Mouse (Mus musculus): ENCODE results near the gene Atf7ip. TPM values are rescaled to one million over a fixed set of nuclear protein-coding genes. Genes with fewer than 3 reads are reported as not detected.
"Not testable (repeated sequence)": the region's sequence is repeated elsewhere in the genome, so short reads cannot be mapped to it uniquely, and the experiment has no call there.

Gene Atf7ip
- polyA plus RNA-seq (2017; shearing (Covaris generic)): 10 to 100 TPM; 72.8 to 79.5 TPM

DNA sequence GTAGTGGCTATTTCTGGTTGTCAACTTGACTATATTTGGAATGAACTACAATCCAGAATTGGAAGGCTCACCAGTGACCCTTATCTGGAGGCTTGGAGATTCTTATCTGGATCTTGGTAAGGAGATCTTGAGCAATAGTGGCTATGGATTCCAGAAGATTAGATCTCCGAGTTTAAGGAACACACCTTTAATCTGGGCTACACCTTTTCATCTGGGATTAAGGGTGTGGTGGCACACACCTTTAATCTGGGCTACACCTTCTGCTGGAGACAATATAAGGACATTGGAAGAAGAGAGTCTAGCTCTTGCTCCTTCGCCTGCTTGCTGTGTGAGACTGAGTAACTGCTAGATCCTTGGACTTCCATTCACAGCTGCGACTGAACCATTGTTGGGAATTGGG, at the start of gene Atf7ip:
Gene Atf7ip, plus strand, starts transcription at position 301 of the 400 bp plus-strand sequence.
- ATAC-seq: not testable (repeated sequence)

DNA sequence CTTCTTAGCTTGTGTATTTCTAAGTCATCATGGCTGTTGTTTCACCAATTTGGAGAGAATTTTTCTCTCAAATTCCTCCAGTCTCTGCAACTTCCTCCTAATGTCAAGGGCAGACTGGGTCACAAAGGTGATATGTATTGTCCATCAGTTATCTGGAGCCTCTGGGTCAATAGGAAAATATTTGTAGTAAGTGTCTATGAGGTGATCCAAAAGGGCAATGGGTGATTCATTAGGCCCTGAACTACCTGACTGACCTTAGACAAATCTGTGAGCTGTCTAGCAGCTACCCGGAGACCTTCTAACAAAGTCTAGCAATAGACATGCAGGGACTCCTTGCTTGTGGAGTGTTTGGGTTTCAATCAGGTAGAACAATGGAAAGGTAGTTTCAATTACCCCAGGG, 49.7 kb upstream of the Atf7ip start:
- ATAC-seq: no peak

DNA sequence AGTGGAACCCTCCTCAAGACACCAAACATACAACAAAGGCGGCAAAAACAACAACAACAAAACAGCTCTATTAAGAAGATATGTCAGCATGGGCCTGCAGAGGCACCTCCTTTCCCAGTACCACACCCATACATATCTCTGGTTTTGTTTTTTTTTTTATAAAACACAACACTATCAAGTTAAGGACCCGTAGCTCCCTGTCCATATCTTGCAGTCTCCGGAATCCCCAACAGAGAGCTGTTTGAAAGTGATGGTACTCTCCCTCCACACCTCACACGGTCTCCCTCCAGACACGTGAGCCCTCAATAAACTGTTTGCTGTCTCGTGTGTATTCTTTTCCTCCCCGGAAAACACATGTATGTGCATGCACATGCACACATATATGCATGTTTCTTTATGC, 46.8 kb upstream of the Atf7ip start:
- no peak for ATAC-seq

DNA sequence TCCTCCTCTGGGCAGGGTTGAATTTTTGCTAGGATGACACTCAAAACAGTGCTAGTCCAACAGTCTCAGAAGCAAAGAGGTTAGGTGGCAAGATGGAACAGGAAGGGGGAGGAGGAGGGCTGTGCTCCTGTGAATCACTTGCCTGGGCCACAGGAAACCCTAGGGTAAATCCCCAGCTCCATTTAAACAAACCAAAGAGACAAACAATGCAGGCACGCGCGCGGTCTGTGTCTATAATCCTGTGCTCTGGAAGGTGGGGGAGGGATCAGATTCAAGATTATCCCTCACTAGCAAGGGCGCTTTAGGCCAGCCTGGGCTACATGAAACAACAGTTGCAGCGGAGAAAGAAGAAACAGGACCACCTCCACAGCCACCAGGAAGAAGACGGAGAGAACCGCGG, 42.5 kb upstream of the Atf7ip start:
- ATAC-seq: peak; percentile 76

DNA sequence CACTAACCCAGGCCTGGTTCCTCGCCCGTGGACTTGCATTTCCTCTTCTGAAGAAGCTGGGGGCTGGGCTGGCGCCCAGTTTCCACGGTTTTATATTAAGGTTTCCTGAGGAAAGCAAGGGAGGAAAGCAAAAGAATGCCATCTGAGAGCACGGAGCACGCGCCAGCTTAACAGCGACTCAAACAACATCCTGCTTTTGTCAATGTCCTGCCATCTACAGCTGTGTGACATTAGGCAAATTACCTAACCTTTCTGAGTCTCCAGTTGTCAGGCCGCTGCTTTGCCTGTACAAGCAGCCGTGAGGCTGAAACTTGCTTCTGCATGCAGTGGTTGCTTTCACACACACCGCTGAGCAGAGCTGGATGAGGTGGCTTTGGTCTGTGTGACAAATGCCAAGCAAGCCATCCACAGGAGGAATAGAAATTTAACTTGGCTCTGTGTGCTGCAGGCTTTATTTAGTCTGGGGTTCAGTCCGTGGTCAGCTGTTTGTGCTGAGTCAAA, 41.8 kb upstream of the Atf7ip start:
- peak; percentile 41 for ATAC-seq

DNA sequence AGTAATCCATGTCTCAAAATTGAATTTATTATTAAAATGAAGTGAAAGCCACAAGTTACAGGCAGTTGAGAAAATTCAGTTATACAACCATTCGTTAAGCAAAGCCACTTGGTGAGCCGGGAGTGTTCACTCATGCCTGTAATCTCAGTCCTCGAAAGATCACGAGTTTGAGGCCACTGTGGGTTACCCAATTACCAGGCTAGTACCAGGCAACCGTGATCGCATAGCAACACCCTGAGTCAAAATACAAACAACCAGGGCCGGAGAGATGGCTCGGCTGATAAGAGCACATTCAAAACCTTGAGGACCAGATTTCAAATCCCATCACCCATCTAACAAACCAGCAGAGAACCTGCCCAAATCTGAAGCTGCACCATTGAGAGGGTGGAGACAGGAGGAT, 40.9 kb upstream of the Atf7ip start:
- no peak for ATAC-seq

DNA sequence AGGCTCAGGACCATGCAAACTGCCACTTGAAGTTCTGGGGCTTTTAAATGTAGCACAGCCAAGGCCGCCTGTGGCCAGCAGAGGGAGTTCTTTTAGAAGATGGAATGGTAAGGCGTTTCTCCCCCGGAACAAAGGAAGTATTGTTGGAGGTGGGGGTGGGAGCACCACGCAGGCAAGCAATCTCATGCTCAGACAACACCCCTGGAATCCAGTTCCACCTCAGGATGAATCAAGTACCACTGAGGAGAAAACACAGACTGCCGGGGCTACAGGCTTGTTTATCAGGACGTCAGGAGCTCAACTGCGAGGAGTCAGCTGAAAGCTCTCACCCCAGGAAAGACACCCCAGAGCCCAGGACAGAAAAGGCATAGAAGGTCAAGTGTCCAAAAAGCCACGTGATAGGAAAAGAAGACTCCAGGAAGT, 40.0 kb upstream of the Atf7ip start:
- no peak for ATAC-seq

DNA sequence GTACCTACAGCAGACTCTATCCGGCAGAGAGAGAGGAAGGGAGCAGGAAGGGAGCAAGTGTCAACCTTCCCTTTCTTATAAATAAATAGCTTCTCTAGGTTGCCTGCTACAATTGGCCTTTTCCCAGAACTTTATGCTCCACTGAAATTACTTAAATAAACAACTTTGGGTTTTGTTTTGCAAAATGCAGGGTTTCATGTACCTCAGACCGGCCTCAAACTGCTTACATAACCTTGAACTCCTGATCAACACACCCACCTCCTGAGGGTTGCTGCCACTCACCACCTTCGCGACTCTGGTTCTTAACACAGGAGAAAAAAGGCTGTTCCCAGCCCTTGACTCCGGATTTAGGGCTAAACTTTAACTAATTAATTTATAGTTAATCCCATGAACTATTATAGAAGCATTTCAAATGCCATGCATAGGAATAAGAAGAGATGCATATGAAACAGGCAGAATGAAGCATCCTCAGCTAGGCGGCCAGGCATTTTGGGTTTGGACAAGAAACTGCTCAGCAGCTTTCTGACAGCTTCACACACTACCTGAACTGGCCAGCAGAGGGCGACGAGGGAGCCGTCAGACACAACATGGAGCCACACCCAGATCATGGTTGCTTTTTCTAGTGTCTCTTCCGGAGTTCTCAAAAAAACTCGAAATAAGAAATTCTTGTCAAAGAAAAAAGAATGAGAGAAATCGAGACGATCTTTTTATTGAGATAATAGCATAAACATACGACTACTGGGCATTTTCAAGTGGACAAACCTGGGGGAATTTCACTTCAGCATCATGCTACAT, 38.8 kb upstream of the Atf7ip start:
- ATAC-seq: no peak

DNA sequence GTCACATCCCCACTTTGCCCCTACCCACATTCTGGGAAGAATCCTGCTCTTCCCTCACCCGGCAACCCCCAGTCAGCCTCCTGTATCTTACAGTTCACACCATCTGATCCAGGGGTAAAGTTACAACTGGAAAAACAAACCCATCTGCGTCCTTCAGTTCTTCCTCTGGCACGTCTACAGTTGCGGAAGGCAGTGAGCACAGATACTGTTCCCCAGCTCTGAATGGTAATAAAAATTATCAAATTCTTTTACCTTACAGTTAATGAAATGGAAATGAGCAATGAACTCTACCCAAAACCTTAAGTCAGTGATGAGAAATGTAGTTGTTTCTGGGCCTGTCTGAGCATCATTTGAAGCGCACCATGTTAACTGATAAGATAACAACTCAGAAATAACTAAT, 38.1 kb upstream of the Atf7ip start:
- no peak for ATAC-seq

DNA sequence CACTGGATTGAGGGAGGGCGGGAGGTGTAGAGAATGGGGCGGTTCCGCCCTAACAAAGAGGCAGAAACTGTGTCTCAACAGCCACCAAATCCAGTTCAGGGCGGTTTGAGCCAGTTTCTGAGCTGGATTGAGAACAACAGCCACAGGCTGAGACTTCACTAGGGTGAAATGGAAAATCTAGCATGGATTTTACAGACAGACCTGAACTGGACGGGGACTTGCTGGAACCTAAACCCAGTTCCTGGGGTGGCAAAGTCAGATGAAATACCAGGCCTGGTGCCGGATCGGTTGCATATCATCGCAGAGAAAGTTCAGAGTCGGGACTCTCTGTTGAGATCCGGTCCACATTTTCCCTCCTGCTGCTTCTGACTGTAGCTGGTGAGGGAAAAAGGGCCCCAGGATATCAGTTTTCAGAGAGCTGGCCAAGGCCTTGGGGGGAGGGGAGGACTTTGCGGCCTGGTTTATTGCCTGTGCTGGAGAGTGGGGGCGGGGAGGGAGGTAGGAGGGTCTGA, 37.5 kb upstream of the Atf7ip start:
- ATAC-seq: peak; percentile 35

DNA sequence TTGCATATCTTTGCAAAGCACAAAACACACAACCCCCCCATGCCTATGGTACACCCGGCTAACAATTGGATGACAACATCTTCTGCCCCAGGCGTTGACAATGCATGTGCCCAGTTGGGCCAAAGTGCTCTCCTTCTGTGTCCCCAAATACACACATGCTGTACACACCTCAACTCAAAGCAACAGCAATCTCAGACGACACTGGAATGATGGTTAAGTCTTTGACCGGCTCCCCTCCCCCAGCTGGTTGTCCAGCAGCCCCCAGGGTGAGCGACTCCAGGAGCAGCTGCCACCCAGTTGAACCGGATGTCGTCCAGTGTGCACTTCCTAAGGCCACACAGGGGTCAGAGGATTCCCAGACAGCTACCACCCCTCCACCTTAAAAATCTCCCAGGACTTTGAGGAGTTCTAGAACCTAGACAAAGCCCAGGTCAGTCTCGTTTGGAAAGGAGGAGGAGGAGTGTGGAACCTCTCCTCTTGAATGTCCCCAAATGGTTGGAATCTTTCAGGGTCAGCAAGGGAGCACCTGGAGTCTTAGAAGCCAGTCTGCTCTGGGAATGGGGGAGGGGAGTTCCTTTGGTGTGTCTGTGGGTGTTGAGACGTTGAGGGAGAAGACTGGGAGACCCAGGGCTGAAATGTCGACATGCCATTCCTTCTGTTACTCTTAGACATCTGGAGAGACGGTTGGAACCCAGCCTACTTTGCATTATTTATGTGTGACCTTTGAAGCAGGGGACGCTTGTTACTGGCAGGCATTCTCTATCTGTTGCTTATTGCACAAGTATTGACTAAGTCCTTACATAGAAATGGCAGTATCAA, 36.8 kb upstream of the Atf7ip start:
- no peak for ATAC-seq

DNA sequence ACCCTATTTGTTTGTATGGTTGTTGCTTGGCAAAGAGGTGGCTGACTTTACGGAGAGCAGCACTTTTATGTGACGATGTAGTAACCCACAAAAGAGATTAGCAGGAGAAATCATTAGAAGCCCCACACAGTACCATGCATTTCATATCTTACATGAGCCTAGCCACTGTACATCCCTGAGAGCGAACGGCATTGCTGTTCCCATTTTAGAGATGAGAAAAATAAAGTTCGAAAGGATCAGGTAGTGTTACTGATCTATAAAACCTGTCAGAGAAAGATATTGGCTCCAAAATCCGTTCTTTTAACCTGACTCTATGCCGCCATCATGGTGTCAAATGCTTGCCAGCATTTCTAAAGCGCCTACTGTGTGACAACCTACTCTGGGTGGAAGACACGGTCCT, 36.2 kb upstream of the Atf7ip start:
- no peak for ATAC-seq

DNA sequence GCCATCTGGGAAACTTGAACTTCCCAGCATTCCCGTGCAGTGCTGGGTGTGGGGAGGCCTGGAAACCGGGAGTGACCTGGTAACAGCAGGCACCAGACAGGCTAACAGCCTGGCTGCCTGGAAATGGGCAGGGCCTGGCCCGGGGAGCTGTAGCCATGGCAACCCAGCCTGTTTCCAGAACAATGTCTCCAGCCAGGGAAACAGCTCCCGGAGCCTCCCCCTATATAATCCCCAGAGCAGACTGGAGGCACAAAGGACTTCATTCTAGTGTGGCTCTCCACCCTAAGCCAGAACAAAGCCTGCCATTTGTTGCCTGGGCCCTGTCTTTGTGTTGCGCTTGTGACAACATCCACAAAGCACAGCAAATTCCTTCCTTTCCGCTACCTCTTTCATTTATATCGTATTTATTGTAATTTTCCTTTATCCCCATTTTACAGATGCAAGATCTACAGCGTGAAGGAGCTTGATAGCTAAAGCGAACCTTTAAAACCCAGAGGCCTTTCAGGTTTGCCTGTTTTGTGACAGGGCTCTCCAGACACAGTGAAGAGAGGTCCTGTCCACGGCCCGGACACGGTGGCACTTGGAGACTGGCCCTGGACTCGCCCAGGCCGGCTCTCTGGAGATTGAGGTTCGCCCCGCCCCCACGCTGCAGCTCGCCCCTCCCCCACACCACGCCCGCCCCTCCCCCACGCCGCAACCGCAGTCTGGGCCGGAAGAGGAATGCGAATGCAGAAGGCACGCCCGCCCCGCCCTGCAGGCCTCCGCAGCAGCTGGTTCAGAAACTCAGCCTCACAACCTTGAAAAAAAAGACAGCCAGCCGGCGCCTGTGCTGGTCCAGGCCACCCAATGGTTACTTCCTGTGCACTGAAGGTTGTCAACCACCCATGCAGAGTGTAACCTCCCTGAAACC, 35.4 kb upstream of the Atf7ip start:
- ATAC-seq: peak; percentile 44

DNA sequence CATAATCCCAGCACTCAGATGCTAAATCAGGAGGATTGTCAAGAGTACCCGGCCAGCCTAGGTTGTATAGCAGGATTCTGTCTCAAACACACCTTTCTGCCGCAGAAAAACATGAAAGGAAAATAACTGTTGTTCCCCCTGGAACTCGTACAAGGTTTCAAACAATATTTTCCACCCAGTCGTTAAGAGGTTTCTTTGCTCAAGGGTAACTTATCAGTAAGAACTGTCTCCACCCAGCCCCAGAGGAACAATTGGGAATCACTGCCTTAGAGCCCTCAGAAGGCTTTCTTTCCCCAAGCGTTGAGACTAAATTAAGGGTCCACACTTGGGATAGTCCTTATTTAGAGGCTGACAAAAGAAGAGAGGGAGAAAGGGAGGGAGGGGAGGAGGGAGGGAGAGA, 34.4 kb upstream of the Atf7ip start:
- no peak for ATAC-seq

DNA sequence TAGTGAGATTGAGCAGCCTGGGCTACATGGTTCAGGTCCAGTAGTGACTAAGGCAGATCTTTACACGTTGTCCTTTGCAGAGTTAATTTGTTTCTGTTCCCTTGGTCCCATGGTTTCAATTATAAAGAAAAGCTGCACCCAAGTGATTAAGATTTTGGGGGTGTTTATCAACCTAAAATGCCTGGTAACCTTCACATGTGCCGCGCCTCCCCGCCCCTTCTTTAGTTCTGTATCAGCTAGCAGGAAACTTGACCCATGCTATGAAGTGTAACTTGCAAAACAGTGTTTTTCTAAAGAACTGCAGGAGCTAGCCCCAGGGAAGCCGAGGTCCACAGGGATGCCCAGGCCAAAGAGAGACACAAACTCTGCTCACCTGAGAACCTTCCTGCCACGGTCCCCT, 33.2 kb upstream of the Atf7ip start:
- ATAC-seq: no peak

DNA sequence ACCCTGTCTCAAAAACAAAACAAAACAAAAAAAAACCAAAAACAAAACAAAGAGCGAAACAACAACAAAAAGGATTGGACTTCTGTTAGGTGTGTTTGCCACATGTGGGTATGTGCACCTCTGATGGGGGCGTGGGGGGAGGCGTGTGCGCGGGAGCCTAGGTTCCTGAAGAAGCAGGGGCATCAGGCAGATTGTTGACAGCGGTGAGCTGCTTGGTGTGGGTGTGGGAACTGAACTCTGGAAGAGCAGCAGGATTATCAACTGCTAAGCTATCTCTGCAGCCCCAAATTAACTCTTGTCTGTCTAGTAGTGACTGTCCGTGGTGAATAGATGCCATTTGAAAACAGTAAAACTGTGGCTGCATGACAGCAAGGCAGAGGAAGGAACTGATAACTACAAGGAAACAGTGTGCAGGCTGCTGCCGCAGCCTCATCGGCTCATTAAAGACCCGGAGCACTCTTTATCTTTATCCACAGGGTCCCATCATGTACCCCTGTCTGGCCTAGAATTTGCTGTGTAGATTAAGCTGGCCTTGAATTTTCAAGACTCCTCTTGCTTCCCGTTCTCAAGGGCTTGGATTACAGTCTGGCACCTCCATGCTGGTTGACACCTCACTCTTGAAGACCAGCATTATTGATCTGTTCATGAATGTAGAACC, 32.4 kb upstream of the Atf7ip start:
- no peak for ATAC-seq

DNA sequence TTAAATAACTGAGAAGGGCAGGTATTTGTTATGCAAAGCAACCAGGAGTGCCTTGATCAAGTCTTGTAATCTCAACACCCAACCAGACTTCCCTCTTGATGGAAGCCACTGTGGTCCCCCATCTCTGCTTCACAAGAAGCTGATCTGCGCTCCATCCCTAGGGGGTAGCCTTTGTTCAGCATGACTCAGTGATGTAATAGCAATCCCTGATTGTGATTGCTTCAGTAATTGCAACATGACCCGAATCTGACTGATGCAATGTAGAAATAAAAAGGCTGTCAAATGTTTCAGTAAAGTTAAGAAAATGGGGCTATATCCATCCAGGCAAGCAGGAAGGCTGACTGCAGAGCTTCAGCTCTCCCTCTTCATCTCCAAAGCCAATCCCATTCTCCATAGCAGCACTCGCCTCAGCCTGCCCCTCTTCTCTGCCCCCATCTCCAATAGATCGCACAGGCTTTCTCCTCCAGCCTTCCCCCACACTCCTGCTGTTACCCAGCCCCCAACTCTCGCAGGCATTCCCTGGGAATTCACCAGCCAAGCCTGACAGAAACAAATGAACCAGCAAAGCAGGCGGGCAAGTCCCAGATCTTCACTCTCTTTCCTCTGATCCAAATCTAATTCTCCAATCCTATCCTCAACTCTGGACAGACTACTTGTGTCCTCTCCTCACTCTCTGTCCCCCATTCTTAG, 30.7 kb upstream of the Atf7ip start:
- ATAC-seq: no peak

DNA sequence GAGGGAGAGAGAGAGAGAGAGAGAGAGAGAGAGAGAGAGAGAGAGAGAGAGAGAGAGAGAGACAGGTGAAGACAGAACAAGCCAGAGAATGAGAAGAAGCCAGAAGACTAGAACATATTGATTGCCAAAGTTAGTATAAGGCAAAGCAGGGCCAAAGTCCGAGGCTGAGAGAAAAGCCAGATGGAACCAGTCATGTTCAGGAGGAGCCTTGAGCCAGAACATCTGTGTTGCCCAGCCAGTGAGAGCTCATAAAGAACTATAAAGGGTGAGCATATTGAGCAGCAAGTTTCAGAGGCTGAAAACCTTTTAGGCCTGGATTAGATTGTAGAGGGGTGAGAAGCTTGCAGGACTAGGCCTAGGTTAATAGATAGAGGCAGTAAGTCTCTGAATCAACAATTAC, 28.1 kb upstream of the Atf7ip start:
- ATAC-seq: no peak

DNA sequence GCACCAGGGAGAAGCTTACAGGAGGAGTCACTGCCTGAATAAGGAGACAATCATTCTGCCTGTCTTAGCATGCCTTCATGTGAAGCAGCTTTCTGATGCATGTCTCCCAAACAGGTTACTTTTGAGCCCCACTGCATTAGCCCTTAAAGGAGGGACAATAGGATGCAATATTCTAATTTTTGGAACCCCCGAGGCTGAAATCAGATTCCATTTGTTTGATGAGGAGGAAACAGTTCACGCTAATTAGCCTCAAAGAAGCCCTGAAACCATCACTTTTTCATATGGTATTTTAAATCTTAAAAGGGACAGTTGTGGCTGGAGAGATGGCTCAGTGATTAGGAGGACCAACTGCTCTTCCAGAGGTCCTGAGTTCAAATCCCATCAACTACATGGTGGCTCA, 22.4 kb upstream of the Atf7ip start:
- no peak for ATAC-seq

DNA sequence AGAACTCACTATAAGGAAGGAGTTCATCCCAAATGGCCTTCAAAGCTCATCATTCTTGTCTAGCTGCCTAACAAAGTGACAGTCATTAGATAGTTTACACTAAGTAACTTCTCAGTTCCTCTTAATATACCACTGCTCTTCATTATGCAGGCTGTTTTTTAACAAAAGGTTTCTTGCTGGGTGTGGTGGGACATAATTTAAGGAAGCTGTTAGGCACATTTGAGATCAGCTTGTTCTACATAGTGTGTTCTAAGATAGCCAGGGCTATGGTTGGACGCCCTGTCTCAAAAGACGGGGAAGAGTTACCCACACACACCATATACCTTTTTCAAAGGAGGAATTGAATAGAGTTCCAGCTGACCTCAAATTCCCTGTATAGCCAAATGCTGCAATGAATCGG, 21.9 kb upstream of the Atf7ip start:
- ATAC-seq: no peak

DNA sequence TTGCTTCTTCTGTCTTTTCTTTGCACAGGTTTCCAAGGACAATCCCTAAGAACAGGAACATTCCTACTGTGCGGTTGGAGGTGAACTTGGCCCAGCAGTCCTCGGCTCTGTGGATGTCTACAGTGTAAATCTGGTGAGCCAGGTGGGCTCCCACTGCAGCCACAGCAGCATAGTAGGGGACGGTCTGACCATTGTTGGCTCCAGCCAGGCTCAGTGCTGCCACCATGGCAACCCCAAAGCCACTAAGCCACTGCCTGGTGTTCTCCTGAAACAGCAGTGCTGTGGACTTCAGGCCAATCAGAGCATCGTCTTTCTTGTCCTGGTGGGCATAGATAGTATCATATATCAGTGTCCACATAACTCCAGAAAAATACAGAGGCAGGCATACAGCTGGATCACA, 19.8 kb upstream of the Atf7ip start:
- no peak for ATAC-seq
